Mouse (Mus musculus): ENCODE data around the gene Dpf3.

DNA sequence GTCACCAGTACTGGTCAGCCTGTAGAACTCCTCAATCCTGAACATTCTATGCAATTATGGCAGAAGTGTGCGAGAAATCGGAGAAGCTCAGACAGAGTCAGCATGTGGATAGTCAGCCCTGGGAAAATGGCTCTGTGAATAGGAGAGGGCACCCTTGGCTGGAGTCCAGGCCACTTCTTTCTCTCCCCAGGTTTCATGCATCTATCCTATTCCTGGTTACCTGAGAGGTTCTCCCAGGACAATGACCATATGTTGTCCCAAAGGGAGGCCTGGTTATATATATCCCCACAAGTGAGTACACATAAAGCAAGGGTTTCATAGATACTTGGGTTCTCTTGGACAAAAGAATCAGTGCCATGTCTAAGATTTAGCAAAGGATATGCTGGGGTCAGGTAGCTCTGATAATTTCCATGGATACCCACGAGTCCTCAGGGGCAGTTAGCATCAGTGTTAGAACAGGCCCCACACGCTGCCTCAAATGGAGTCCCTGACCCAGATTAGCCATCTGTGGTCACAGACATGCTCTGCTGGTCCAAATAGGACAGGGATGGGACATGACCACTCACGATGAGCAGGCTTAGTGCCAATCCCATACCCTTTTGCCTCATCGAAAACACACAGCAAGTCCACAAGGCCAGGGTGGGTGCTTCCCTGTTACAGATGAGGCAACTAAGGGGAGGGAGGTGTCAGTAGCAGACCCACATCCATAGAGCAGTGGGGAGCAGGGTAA lies 203.8 kb downstream of the Dpf3 start:
- TF ChIP-seq GATA1 (IDR thresholded peaks at IDR 0.05; ENCODE audit: borderline replicate concordance, low read length), result no peak
- TF ChIP-seq FLI1 (IDR thresholded peaks at IDR 0.05; ENCODE audit: low read length), result no peak
